Mouse (Mus musculus): Measurements from ENCODE around the gene Commd6.

GRCm38 (mm10) chr14:101654526-101654909 lies 14.0 kb upstream of the Commd6 start:
- no peak for TF ChIP-seq MAX (IDR thresholded peaks at IDR 0.05)
- no peak for TF ChIP-seq CTCF (IDR thresholded peaks at IDR 0.05; ENCODE audit: control insufficient read depth, insufficient read depth, insufficient read length)

Measured in C2C12 (cell line).